Mouse (Mus musculus): ENCODE results near the gene Fv1. TPM values are rescaled to one million over a fixed set of nuclear protein-coding genes. Genes with fewer than 3 reads are reported as not detected.

Fv1 gene
- polyA plus RNA-seq, 1 experiment from 2014 or later: 9.6 TPM

GRCm38 (mm10) chr4:147888237-147888636, 19.5 kb downstream of the Fv1 start:
- Histone ChIP-seq H3K9ac (no peak overlapping the region), H3K36me3 (peaks cover 47% of the 10 kb centered on the region), H3K4me2 (replicated peaks) (no peak overlapping the region), H3K4me3 (replicated peaks) (no peak overlapping the region), H3K4me1 (replicated peaks) (no peaks in the 10 kb centered on the region), H3K9me3 (no peaks in the 10 kb centered on the region), H3K27ac (no peak overlapping the region), H3K27me3 (replicated peaks) (no peaks in the 10 kb centered on the region)
- ATAC-seq: no peak
- 88% methylated on average over 4 of the region's 4 CpGs for WGBS

DNA sequence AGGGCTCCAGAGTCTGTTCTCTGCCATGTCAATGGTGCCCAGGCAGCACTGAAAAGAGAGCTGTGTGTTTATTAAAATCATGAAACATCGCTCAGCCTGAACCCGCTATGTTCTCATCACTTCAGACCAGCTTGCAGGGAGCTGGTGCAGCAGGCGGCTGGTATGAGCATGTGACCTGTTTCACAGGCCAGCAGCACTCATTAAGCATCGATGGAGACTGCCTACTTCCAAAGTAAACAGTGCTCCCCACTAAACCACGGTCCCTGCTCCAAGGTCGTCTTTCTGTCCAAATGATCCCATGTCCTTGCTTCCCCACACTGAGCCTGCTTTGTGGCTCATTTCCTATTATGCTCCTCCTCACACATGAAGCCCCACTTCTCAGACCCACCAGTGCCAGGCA, 21.6 kb downstream of the Fv1 start:
- Histone ChIP-seq H3K36me3 (peaks cover 34% of the 10 kb centered on the region), H3K9me3 (no peaks in the 10 kb centered on the region), H3K9ac (no peak overlapping the region), H3K27ac (no peak overlapping the region), H3K27me3 (replicated peaks) (no peaks in the 10 kb centered on the region), H3K4me2 (replicated peaks) (no peak overlapping the region), H3K4me1 (replicated peaks) (no peaks in the 10 kb centered on the region), H3K4me3 (replicated peaks) (no peak overlapping the region)
- WGBS: 75% methylated on average over 6 of the region's 6 CpGs
- ATAC-seq: no peak

DNA sequence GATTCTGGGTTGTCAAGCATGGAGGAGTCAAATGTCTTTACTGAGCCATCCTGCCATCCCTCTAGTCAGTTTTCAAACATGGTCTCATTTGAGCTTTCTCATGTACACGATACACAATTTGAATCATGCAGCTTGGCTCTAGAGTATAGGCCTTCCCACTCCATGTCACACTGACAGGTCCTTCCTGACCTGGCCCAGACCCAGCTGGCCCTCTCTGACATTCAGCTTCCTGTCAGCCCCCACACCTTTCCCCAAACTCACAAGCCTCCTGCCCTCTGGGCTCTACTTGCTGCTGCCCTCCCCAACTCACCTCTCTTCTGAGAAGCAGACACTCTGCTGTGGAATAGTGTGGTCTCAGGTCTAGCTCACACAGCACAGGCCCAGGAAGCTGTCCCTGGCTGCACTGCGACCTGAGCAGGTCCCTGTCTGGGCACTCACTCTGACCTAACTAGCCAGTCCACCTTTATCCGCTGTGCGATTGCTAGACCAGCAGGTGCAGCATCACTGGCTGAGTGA, 27.1 kb downstream of the Fv1 start:
- H3K27me3 ChIP-seq (replicated peaks): no peaks in the 10 kb centered on the region
- WGBS: 87% methylated on average over 4 of the region's 4 CpGs
- no peak overlapping the region for H3K4me3 ChIP-seq (replicated peaks)
- H3K9me3 ChIP-seq: no peaks in the 10 kb centered on the region
- no peak overlapping the region for H3K9ac ChIP-seq
- peaks cover 30% of the 10 kb centered on the region for H3K36me3 ChIP-seq
- no peak overlapping the region for H3K27ac ChIP-seq
- ATAC-seq: no peak
- no peak overlapping the region for H3K4me2 ChIP-seq (replicated peaks)
- 0 out of 2 replicates have a peak, but pooled peaks cover 4% of the 10 kb centered on the region for H3K4me1 ChIP-seq (replicated peaks)

DNA sequence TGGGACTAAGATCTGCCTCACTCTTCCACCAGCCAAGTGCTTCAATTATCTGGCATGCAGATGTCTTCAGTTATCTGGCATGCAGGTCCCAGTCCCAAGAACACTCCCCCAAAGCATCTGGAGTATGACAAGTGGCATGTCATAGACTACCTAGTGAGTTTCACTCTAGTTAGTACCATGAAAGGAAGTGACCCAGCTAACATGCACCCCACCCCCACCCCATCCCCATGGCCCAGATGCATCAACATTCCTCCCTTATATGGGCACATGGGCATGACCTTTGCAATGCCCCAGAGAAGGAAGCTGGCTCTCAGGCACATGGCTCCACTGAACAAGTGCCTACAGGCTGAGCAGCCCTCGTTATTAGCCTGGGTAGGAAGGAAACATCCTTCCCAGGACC, 27.6 kb downstream of the Fv1 start:
- Histone ChIP-seq H3K9ac (no peak overlapping the region), H3K4me2 (replicated peaks) (no peak overlapping the region), H3K4me3 (replicated peaks) (no peak overlapping the region), H3K36me3 (peaks cover 30% of the 10 kb centered on the region), H3K27ac (no peak overlapping the region), H3K9me3 (no peaks in the 10 kb centered on the region), H3K4me1 (replicated peaks) (0 out of 2 replicates have a peak, but pooled peaks cover 4% of the 10 kb centered on the region), H3K27me3 (replicated peaks) (no peaks in the 10 kb centered on the region)
- WGBS: 57% methylated on average over 1 of the region's 1 CpGs
- no peak for ATAC-seq

GRCm38 (mm10) chr4:147897348-147897747, 28.6 kb downstream of the Fv1 start:
- no peak overlapping the region for H3K4me2 ChIP-seq (replicated peaks)
- peaks cover 30% of the 10 kb centered on the region for H3K36me3 ChIP-seq
- ATAC-seq: no peak

GRCm38 (mm10) chr4:147900452-147900851, 31.7 kb downstream of the Fv1 start:
- Histone ChIP-seq H3K4me1 (replicated peaks) (peaks cover 15% of the 10 kb centered on the region), H3K27me3 (replicated peaks) (no peaks in the 10 kb centered on the region), H3K4me3 (replicated peaks) (no peak overlapping the region), H3K9ac (no peak overlapping the region), H3K9me3 (no peaks in the 10 kb centered on the region), H3K4me2 (replicated peaks) (no peak overlapping the region), H3K27ac (no peak overlapping the region), H3K36me3 (peaks cover 30% of the 10 kb centered on the region)
- 77% methylated on average over 7 of the region's 7 CpGs for WGBS
- peak; percentile 41 for ATAC-seq

More at GRCm38 (mm10) chr4:147897348-147897747, 28.6 kb downstream of the Fv1 start:
- no peaks in the 10 kb centered on the region for H3K9me3 ChIP-seq
- 87% methylated on average over 3 of the region's 3 CpGs for WGBS
- H3K4me1 ChIP-seq (replicated peaks): 0 out of 2 replicates have a peak, but pooled peaks cover 4% of the 10 kb centered on the region
- H3K27ac ChIP-seq: no peak overlapping the region
- no peak overlapping the region for H3K4me3 ChIP-seq (replicated peaks)
- no peak overlapping the region for H3K9ac ChIP-seq
- no peaks in the 10 kb centered on the region for H3K27me3 ChIP-seq (replicated peaks)

GRCm38 (mm10) chr4:147902906-147903500, 34.2 kb downstream of the Fv1 start:
- WGBS: 82% methylated on average over 12 of the region's 12 CpGs
- Histone ChIP-seq H3K36me3 (peaks cover 8% of the 10 kb centered on the region; the same call in 1 of the 2 replicates), H3K9ac (no peak overlapping the region), H3K9me3 (no peaks in the 10 kb centered on the region), H3K27ac (no peak overlapping the region), H3K4me2 (replicated peaks) (peak overlapping the region; percentile 18), H3K4me3 (replicated peaks) (no peak overlapping the region), H3K4me1 (replicated peaks) (peaks cover 15% of the 10 kb centered on the region), H3K27me3 (replicated peaks) (no peaks in the 10 kb centered on the region)
- no peak for ATAC-seq

DNA sequence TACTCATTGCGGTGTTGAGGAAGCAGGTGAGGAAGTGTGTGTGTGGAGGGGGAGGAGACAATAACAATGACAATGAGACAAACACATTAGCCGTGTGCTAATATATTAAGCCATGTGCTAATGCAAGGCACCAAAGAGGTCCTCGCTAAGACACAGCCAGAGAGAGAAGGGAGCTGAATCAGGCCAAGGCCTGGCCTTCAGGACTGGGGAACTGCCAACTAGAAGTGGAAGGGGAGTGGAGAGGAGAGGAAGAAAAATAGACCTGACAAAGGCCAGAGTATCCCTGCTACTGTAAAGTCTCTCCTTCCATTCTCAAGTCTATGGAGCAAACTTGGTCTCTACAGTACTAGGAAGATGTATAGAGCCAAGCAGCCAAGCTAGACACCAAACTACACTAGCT, 34.8 kb downstream of the Fv1 start:
- Histone ChIP-seq H3K27me3 (replicated peaks) (no peaks in the 10 kb centered on the region), H3K36me3 (peaks cover 7% of the 10 kb centered on the region; the same call in 1 of the 2 replicates), H3K4me3 (replicated peaks) (peak overlapping the region; percentile 81), H3K27ac (no peak overlapping the region), H3K9me3 (no peaks in the 10 kb centered on the region), H3K9ac (peak overlapping the region; percentile 73; the same call in 1 of the 2 replicates), H3K4me2 (replicated peaks) (peak overlapping the region; percentile 53), H3K4me1 (replicated peaks) (peaks cover 15% of the 10 kb centered on the region)
- 68% methylated on average over 3 of the region's 3 CpGs for WGBS
- ATAC-seq: no peak

DNA sequence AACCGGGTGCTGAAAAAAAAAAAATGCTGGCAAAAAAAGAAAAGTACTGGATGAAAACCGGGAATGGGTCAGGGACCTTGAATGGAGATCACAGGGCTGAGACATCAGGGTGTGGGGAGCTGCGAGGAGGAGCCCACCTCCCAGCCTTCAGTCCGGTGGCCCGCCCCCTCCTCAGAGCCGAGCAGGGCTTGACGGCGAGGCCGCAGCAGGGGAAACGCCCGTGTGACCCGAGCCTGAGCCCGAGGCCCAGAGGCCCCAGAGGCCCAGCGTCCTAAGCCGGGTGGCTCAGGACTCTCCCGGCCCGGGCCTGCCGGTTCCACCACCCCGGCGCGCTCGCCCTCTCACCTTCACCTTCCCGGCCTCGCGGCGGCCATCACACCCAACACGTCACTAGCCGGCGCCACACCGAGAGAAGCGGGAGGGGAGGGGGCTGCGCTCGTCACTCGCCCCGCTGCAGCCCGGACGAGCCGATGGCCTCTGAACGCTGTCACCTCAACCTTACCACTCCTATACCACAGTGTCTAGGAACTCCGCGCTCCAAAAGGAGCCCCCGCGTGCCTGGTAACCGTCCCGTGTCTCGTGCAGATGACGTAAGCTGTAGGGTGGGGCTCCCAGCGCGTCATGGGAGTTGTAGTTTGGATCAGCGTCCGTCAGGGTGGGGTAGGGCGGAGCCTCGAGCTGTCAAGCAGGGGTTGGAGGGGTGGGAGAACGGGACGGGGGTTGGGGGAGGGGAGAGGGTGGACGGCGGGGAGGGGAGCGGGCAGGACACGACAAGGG, 35.7 kb downstream of the Fv1 start, which contains the start of gene Mfn2:
Mfn2 (minus strand) TSS at position 392 of the 777 bp plus-strand sequence.
- peak within 1 kb of the TSS; percentile 84 for H3K27ac ChIP-seq
- peaks cover 15% of the 10 kb centered on the region for H3K4me1 ChIP-seq (replicated peaks)
- peak within 1 kb of the TSS; percentile 72 for H3K4me2 ChIP-seq (replicated peaks)
- H3K36me3 ChIP-seq: peaks cover 6% of the 10 kb centered on the region; the same call in 1 of the 2 replicates
- ATAC-seq: peak; percentile 95
- peak within 1 kb of the TSS; percentile 81 for H3K4me3 ChIP-seq (replicated peaks)
- H3K9ac ChIP-seq: peak within 1 kb of the TSS; percentile 73
- WGBS: under 1% methylated on average over 58 of the region's 59 CpGs
- H3K9me3 ChIP-seq: no peaks in the 10 kb centered on the region
- no peaks in the 10 kb centered on the region for H3K27me3 ChIP-seq (replicated peaks)

DNA sequence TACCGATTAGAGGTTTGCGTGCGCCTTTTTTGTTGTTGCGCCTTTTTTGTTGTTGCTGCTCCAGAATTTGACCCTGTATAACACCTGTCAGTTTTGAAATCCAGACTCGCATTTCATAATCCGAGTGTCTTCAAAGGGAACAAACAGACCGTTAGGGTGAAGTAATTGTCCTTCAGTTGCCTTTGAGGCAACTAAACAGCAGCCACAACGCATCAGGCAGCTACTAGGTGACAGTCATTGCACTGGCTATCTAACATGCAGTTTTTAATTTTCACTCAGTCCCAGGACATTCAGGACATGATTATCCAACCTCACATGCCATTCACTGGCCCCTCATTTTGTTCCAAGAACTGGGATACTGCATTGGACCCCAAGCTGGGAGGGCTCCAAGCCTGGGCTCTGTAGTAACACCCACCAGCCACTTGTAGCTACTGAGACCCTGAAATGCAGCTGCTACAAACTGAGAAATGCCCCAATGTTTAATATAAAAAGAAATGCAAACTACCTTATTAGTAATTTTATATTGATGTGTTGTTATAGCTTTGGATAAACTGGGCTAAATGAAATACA, 36.4 kb downstream of the Fv1 start:
- peak overlapping the region; percentile 81 for H3K4me3 ChIP-seq (replicated peaks)
- no peaks in the 10 kb centered on the region for H3K9me3 ChIP-seq
- no peaks in the 10 kb centered on the region; the same call in 1 of the 2 replicates for H3K36me3 ChIP-seq
- peak; percentile 21; the same call in 1 of the 2 replicates for ATAC-seq
- H3K27me3 ChIP-seq (replicated peaks): no peaks in the 10 kb centered on the region
- H3K4me1 ChIP-seq (replicated peaks): peaks cover 15% of the 10 kb centered on the region
- H3K27ac ChIP-seq: no peak overlapping the region
- H3K9ac ChIP-seq: no peak overlapping the region
- 2% methylated on average over 8 of the region's 8 CpGs for WGBS
- peak overlapping the region; percentile 72 for H3K4me2 ChIP-seq (replicated peaks)

- no peak for ATAC-seq
- WGBS: 71% methylated on average over 5 of the region's 5 CpGs
Observed at GRCm38 (mm10) chr4:147906230-147906629, 37.5 kb downstream of the Fv1 start.

DNA sequence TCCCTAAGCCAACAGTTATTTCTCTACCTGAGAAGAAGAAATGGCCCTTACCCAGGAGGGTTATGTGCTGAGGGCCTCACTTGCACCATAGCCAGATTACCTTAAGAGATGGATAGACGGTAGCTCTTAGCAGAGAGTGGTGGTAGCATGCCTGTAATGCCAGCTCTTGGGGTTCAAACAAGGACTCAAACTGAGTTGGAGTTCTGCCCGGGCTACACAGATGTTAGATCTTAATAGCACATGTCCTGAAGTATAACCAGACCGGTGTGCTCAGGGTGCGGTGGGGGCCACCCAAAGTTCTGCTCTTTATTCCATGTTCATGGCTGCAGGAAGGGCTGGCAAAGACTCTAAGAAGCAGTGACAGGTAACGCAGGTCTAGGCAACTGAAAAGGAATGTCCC, 40.7 kb downstream of the Fv1 start:
- ATAC-seq: no peak
- no peak overlapping the region for H3K27ac ChIP-seq
- H3K36me3 ChIP-seq: 0 out of 2 replicates have a peak, but pooled peaks cover 3% of the 10 kb centered on the region
- no peak overlapping the region for H3K4me3 ChIP-seq (replicated peaks)
- H3K27me3 ChIP-seq (replicated peaks): no peaks in the 10 kb centered on the region
- no peak overlapping the region for H3K4me2 ChIP-seq (replicated peaks)
- no peaks in the 10 kb centered on the region for H3K9me3 ChIP-seq
- H3K9ac ChIP-seq: no peak overlapping the region
- H3K4me1 ChIP-seq (replicated peaks): peaks cover 5% of the 10 kb centered on the region; the same call in 1 of the 2 replicates
- 88% methylated on average over 5 of the region's 5 CpGs for WGBS

More at GRCm38 (mm10) chr4:147906230-147906629, 37.5 kb downstream of the Fv1 start:
- H3K9ac ChIP-seq: no peak overlapping the region
- H3K9me3 ChIP-seq: no peaks in the 10 kb centered on the region
- no peak overlapping the region for H3K4me3 ChIP-seq (replicated peaks)
- no peak overlapping the region for H3K27ac ChIP-seq
- H3K27me3 ChIP-seq (replicated peaks): no peaks in the 10 kb centered on the region
- H3K36me3 ChIP-seq: no peaks in the 10 kb centered on the region; the same call in 1 of the 2 replicates
- H3K4me2 ChIP-seq (replicated peaks): no peak overlapping the region
- H3K4me1 ChIP-seq (replicated peaks): peaks cover 11% of the 10 kb centered on the region
